Mouse (Mus musculus): ENCODE measurements around the gene Tmem19.

DNA sequence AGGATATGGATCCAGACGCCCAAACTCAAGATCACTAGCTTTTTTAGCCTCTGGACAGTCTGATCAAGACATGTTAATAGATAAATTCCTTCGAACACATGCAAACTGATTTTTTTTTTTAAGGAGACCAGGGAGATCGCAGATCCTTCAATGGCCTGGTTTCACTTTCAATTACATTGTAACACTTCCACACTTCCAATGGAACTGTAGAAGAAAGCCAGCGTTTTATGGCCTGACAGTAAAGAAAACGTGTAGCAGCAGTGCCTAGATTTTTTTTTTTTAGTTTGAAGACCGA lies 48.1 kb downstream of the Tmem19 start:
- TF ChIP-seq CTCF (IDR thresholded peaks at IDR 0.05; ENCODE audit: borderline replicate concordance, control insufficient read depth, extremely low read depth, insufficient read depth, low read length, poor library complexity) (no peak), POLR2A (IDR thresholded peaks at IDR 0.05; ENCODE audit: control insufficient read depth, extremely low read depth, insufficient read depth, low read length, poor library complexity) (no peak)

Measured in thymus, adult 2 months (tissue).